Mouse (Mus musculus): ENCODE data around the gene Clpb. TPM values are rescaled to one million over a fixed set of nuclear protein-coding genes. Genes with fewer than 3 reads are reported as not detected.
A peak's percentile ranks its signal among the peaks of the same experiment; 100 is the strongest.

The Clpb gene
- total RNA-seq, 2 experiments from 2014 or later = 37.3 to 39.2 TPM

DNA sequence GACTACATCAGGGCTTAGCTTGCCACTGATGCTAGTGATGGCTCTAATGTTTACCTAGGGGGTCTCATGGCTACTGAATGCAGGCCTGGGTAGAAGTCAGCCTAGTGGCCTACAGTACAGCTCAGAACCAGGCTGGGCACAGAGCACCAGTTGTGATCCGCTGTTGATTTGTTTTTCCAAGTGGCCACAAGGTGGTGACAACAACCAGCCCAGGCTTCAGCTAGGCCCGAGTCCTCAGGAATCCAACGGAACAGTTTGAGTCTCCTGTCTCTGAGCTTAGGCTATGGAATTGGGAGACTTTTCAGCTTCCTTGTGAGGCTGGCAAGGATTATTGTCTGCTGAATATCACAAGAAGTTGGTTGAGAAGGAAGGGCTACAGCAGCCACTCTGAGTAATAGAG, 3.1 kb downstream of the Clpb start:
- DNase-seq = peak; percentile 49
- intact Hi-C loops (cut with DNase I; ENCODE audit: low total_unique reads) = no loop called here

- no peak for DNase-seq
- intact Hi-C loops (cut with DNase I; ENCODE audit: low total_unique reads) = loop anchor here (10.0 kb wide), 2 partner anchors 163 to 223 kb away; partner anchors contain the start of gene Inppl1
Measured at GRCm38 (mm10) chr7:101671601-101672280, 8.3 kb downstream of the Clpb start.

- DNase-seq = no peak
- intact Hi-C loops (cut with DNase I; ENCODE audit: low total_unique reads) = loop anchor here (10.0 kb wide), 2 partner anchors 161 to 221 kb away; partner anchors contain the start of gene Inppl1
Measured at GRCm38 (mm10) chr7:101673497-101673896, 10.1 kb downstream of the Clpb start.

- intact Hi-C loops (cut with DNase I; ENCODE audit: low total_unique reads) = loop anchor here (10.0 kb wide), 2 partner anchors 159 to 219 kb away; partner anchors contain the start of gene Inppl1
- no peak for DNase-seq
Measured at GRCm38 (mm10) chr7:101676033-101676761, 12.8 kb downstream of the Clpb start.

DNA sequence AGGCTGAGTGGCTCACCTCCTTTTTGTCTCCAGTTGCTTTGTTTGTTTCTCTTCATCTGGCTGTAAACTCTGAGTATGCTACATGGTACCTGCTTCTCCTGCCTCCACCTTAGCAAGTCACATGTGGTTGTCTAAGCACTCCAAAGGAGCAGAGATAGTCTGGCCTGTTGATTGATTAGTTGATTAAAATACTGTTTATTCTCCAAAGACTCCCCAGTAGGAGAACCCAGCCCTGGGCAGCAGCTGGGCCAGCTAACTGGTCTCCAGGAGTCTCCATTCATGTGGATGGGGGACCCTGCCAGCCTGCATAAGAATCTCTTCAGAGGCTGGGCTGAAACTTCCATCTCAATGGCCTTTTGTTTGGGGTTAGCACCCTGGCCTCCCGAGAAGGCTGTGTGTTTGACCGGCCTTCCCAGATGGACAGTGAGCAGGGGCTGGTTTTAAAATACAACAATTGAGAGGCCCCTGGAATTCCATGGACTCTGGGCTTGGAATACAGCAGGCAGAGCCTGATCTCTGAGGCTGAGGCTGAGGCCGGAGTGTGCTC, 13.4 kb downstream of the Clpb start:
- DNase-seq = no peak
- intact Hi-C loops (cut with DNase I; ENCODE audit: low total_unique reads) = loop anchor here (10.0 kb wide), 2 partner anchors 158 to 218 kb away; partner anchors contain the start of gene Inppl1

DNA sequence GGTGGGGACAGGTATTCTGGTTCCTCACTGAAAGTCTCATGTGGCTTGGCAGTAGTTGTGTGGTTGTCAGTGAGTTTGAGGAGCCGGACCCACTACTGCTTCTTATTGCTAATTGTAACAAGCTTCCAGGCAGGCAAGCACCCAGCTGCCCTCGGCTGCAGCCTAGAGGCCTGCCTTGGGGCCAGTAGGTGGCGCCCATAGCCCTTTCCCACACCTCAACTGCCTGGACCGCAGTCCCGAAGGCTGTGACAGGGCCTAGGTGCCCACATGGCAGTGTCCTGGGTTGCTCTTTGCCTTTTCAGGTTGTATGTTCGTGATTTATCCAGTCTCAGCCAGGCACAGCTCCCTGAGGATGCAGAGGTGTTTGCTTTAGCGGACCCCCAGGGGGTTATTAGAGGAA, 16.2 kb downstream of the Clpb start:
- peak; percentile 84 for DNase-seq
- intact Hi-C loops (cut with DNase I; ENCODE audit: low total_unique reads) = loop anchor here (10.0 kb wide), 2 partner anchors 155 to 215 kb away; partner anchors contain the start of gene Inppl1

- intact Hi-C loops (cut with DNase I; ENCODE audit: low total_unique reads) = no loop called here
Measured at GRCm38 (mm10) chr7:101680961-101681360, 17.5 kb downstream of the Clpb start.

GRCm38 (mm10) chr7:101681565-101682071, 18.2 kb downstream of the Clpb start:
- DNase-seq = no peak
- intact Hi-C loops (cut with DNase I; ENCODE audit: low total_unique reads) = no loop called here

More at GRCm38 (mm10) chr7:101680961-101681360, 17.5 kb downstream of the Clpb start:
- DNase-seq = no peak

DNA sequence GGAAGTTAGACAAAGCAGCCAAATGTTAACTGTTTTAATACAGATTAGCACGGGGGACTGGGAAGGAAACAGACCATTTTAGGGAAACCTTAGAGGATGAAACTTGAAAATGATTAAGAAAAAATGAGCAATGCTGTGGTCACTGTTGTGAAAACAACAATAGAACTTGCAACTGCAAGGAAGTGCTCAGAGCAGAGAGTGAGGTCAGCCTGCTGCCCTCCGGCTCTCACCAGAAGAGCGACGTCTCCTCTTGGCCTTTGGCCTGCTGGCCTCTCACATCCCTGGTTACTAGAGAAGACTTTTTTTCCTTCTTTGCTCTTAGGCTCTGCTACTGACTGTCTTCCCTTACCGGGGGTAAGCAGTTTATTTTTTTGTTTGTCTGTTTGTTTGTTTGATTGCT, 19.5 kb downstream of the Clpb start:
- intact Hi-C loops (cut with DNase I; ENCODE audit: low total_unique reads) = no loop called here

DNA sequence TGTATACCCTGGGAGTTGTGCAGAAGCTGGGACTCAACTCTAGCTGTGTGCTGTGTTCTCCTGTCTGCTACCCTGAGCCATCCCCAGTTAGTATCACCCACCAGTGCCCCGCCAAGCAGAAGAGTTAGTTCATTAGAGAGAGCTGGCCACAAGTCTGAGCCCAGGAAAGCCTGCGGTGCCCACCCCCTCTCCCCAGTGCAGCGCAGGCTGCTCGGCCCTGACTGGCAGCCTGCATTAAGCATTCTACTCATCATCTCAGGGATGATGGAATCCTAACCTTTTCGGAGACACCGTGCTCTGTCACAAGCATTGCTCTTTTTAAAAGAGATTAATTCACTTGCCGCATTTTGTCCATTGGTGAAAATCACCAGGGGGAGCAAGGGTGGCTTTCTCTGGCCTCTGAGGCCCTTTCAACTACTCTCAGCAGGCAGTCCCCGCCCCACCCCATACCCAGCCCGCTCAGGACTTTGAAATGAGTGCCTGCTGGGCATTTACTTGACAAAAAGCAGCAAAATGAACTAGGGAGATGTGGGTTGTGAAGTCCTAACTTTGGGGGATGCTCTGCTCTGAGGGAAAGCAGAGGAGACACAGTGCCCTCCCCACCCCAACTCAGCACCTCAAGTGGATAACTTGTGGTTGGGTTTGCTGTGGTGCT, 20.7 kb downstream of the Clpb start:
- intact Hi-C loops (cut with DNase I; ENCODE audit: low total_unique reads) = no loop called here
- DNase-seq = no peak

More for the DNA sequence above, 19.5 kb downstream of the Clpb start:
- no peak for DNase-seq

GRCm38 (mm10) chr7:101684671-101685070, 21.2 kb downstream of the Clpb start:
- DNase-seq = no peak
- intact Hi-C loops (cut with DNase I; ENCODE audit: low total_unique reads) = no loop called here

DNA sequence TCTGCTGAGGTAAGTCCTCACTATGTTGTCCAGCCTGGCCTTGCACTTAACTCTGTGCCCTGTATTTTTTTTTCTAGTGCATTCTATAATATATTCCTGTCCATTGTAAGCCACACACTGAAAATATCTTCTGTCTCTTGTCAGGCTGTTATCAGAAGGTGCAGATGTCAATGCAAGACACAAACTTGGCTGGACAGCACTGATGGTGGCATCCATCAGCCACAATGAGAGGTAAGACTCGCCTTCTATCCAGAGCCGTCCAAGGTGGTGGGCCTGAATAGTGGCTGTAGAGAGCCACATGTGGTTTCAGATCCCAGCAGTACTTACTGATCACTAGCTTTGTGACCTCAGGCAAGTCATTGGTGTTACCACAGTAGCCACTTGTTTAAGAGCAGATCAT, 23.7 kb downstream of the Clpb start:
- intact Hi-C loops (cut with DNase I; ENCODE audit: low total_unique reads) = no loop called here
- no peak for DNase-seq

DNA sequence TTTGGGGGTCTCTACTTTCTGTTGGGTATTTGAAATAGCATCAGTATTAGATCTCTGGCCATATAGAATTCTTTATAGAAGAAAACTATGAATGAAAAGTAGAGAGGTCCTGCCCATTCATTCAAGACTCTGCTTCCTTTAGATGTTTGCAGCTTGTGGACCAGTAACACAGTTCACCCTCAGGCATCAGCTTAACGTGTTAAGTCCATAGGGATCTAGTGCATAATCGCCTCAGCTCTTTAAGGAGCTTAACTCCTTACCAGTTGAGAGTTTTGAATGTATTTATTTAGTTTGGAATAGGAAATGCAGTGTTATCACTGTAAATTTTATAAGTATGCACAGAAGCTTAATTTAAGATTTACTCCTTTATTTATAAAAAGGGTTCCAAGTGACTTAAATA, 27.0 kb downstream of the Clpb start:
- intact Hi-C loops (cut with DNase I; ENCODE audit: low total_unique reads) = no loop called here
- no peak for DNase-seq

- no peak for DNase-seq
- intact Hi-C loops (cut with DNase I; ENCODE audit: low total_unique reads) = no loop called here
Measured at GRCm38 (mm10) chr7:101691863-101692262, 28.4 kb downstream of the Clpb start.

- intact Hi-C loops (cut with DNase I; ENCODE audit: low total_unique reads) = no loop called here
- DNase-seq = no peak
Measured at GRCm38 (mm10) chr7:101692446-101692845, 29.0 kb downstream of the Clpb start.

DNA sequence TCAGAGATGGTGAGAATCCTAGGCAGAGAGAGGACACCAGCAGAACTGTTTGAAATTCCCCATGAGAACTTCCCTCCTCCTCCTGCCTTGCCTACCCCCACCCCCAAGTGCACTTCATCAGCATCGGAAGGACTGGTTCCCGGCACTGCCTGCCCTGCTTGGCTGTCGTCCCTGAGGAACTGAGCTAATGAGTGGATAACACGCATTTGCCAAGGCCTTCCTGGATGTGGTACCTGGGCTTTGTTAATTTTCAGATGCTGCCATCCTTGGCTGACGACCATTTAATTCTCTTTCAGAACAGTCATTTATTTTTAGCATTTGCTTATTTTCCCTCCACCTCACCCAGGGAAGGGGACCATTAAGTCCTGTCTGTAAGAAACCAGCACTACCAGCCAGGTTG, 32.0 kb downstream of the Clpb start:
- intact Hi-C loops (cut with DNase I; ENCODE audit: low total_unique reads) = no loop called here
- no peak for DNase-seq

GRCm38 (mm10) chr7:101696931-101697723, 33.7 kb downstream of the Clpb start:
- intact Hi-C loops (cut with DNase I; ENCODE audit: low total_unique reads) = no loop called here
- no peak for DNase-seq

DNA sequence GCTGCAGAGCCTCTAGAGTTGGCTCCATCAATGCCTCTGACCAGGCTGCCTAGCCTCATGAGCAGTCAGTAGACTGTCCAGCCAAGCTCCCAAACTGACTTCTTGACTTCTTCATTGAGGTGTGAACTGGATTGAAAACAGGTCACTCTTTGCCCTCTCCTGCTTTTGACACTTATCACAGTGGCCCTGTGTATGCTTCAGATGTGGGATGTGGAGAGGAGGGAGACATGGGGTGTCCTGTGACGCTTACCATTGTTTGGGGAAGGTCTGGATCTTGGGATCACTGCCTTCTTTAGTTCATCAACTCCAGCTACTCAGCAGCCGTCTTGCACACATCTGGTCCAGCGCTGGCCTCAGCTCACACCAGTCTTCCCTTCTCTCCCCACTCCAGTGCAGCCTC, 36.9 kb downstream of the Clpb start:
- no peak for DNase-seq
- intact Hi-C loops (cut with DNase I; ENCODE audit: low total_unique reads) = no loop called here

DNA sequence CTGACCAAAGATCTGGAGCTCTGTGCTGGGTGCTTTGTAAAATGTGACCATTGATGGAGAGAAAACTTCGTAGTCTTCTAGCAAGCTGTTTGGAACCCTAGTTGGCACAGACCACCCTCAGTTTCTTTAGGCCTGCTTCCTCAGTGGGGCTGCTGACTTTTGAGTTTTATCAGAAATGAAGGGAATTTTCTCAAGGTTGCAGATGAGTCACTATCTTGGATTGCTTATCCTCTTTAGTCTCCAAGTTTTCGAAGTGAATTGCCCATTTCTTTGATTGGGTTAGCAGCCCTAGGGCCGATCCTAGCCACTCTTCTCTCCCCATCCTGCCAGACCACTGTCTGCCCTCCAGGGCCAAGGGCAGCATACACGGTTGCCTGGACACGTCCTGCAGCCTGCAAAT, 39.3 kb downstream of the Clpb start:
- no peak for DNase-seq
- intact Hi-C loops (cut with DNase I; ENCODE audit: low total_unique reads) = no loop called here

Measured in gastrocnemius, postnatal 14 days (tissue).